Mouse (Mus musculus) skeletal muscle tissue, postnatal 0 days (tissue): ENCODE data around the gene Rac3. TPM values are rescaled to one million over a fixed set of nuclear protein-coding genes. Genes with fewer than 3 reads are reported as not detected.

Source experiments
- polyA plus RNA-seq: library from polyadenylated mRNA; unstranded; fragments of >200 nt; fragmentation: Nextera tagmentation; extraction: Ambion mirVana; gene quantifications from 2 replicates; pipeline ENCODE4 v1.2.1, GENCODE M21; 2015

Rac3 gene
- polyA plus RNA-seq, result 2.7 and 4.5 TPM in 2 replicates

GRCm38 (mm10) chr11:120721124-120722066 lies at the start of gene Rac3:
TSS of gene Rac3 (plus strand) at chr11:120721470.

GRCm38 (mm10) chr11:120672687-120673593 lies 48.3 kb upstream of the Rac3 start, which contains the start of gene Aspscr1:
TSS of gene Aspscr1 (plus strand) at chr11:120672973.

GRCm38 (mm10) chr11:120713580-120714518 lies 7.4 kb upstream of the Rac3 start, which contains the start of the genes Cenpx and Lrrc45:
TSS of gene Cenpx (minus strand) at chr11:120713738.
TSS of gene Lrrc45 (plus strand) at chr11:120713925.

GRCm38 (mm10) chr11:120727169-120727527 lies 5.9 kb downstream of the Rac3 start, which contains the start of gene Dcxr:
TSS of gene Dcxr (minus strand) at chr11:120727281.

GRCm38 (mm10) chr11:120731858-120732680 lies 10.8 kb downstream of the Rac3 start, which contains the start of gene Cbr2:
TSS of gene Cbr2 (minus strand) at chr11:120732114.

GRCm38 (mm10) chr11:120762672-120763041 lies 41.4 kb downstream of the Rac3 start, which contains the start of gene Hmga1b:
TSS of gene Hmga1b (plus strand) at chr11:120762794.

Other genes with a start within 250 kb of the Rac3 start
- gene Mrpl12, start 236.9 kb upstream of the Rac3 start, polyA plus RNA-seq, result 191 and 195 TPM in 2 replicates
- 15.4 and 38.7 TPM in 2 replicates for gene Slc25a10, start 229.6 kb upstream of the Rac3 start, polyA plus RNA-seq
- gene Gcgr, start 190.8 kb upstream of the Rac3 start, polyA plus RNA-seq, result 0.17 and 0.27 TPM in 2 replicates
- gene Mcrip1, start 171.7 kb upstream of the Rac3 start, polyA plus RNA-seq, result 123 and 145 TPM in 2 replicates
- 121 and 146 TPM in 2 replicates for gene Ppp1r27, start 170.3 kb upstream of the Rac3 start, polyA plus RNA-seq
- 311 and 389 TPM in 2 replicates for gene P4hb, start 148.2 kb upstream of the Rac3 start, polyA plus RNA-seq
- 252 and 323 TPM in 2 replicates for gene Arhgdia, start 139.8 kb upstream of the Rac3 start, polyA plus RNA-seq
- gene Alyref, start 123.1 kb upstream of the Rac3 start, polyA plus RNA-seq, result 130 and 181 TPM in 2 replicates
- gene Anapc11, start 123.0 kb upstream of the Rac3 start, polyA plus RNA-seq, result 109 and 118 TPM in 2 replicates
- gene Npb, start 113.0 kb upstream of the Rac3 start, polyA plus RNA-seq, result 1.2 and 2.0 TPM in 2 replicates
- gene Pcyt2, start 103.5 kb upstream of the Rac3 start, polyA plus RNA-seq, result 35.3 and 46.1 TPM in 2 replicates
- 11.3 and 14.0 TPM in 2 replicates for gene Sirt7, start 96.2 kb upstream of the Rac3 start, polyA plus RNA-seq
- 22.0 TPM in 2 replicates for gene Mafg, start 87.9 kb upstream of the Rac3 start, polyA plus RNA-seq
- 24.8 and 35.6 TPM in 2 replicates for gene Pycr1, start 77.7 kb upstream of the Rac3 start, polyA plus RNA-seq
- 73.4 and 83.9 TPM in 2 replicates for gene Myadml2, start 73.3 kb upstream of the Rac3 start, polyA plus RNA-seq
- gene Notum, start 60.3 kb upstream of the Rac3 start, polyA plus RNA-seq, result 1.9 and 3.8 TPM in 2 replicates
- gene Aspscr1, start 48.5 kb upstream of the Rac3 start, polyA plus RNA-seq, result 63.0 and 64.1 TPM in 2 replicates
- gene Cenpx, start 7.7 kb upstream of the Rac3 start, polyA plus RNA-seq, result 105 and 106 TPM in 2 replicates
- 12.6 and 14.1 TPM in 2 replicates for gene Lrrc45, start 7.5 kb upstream of the Rac3 start, polyA plus RNA-seq
- 7.3 and 17.3 TPM in 2 replicates for gene Dcxr, start 5.8 kb downstream of the Rac3 start, polyA plus RNA-seq
- 10.2 and 19.5 TPM in 2 replicates for gene Cbr2, start 10.6 kb downstream of the Rac3 start, polyA plus RNA-seq
- gene Hmga1b, start 41.3 kb downstream of the Rac3 start, polyA plus RNA-seq, result 1.5 TPM in 2 replicates
- 10.9 and 13.1 TPM in 2 replicates for gene Rfng, start 62.7 kb downstream of the Rac3 start, polyA plus RNA-seq
- gene Gps1, start 62.8 kb downstream of the Rac3 start, polyA plus RNA-seq, result 87.6 and 93.4 TPM in 2 replicates
- gene Dus1l, start 74.9 kb downstream of the Rac3 start, polyA plus RNA-seq, result 35.4 and 37.5 TPM in 2 replicates
- 6.1 and 13.5 TPM in 2 replicates for gene Fasn, start 103.1 kb downstream of the Rac3 start, polyA plus RNA-seq
- 4.2 and 4.4 TPM in 2 replicates for gene Ccdc57, start 211.4 kb downstream of the Rac3 start, polyA plus RNA-seq
- gene Slc16a3, start 227.0 kb downstream of the Rac3 start, polyA plus RNA-seq, result 251 and 269 TPM in 2 replicates